Mouse (Mus musculus) hindbrain, embryonic 11.5 days (tissue): ENCODE measurements around the gene Capn12. TPM values are rescaled to one million over a fixed set of nuclear protein-coding genes. Genes with fewer than 3 reads are reported as not detected.
"Not testable (repeated sequence)": the region's sequence is repeated elsewhere in the genome, so short reads cannot be mapped to it uniquely, and the experiment has no call there.

Experiments used
- ATAC-seq: fragments of 200-750 bp; cut with Nextera tagmentation; 2 replicates; pipeline ENCODE4 v1.8.0; 2017; ENCODE audit warnings: mild to moderate bottlenecking, moderate TSS enrichment, moderate library complexity; ENCODE audit not compliant: low FRiP score
- DNase-seq: peaks from one replicate; pipeline ENCODE4 v3.0.0-alpha.2; 2015; ENCODE audit warnings: low spot score
- H3K27ac ChIP-seq: fragments of 300-500 bp; sonication (generic); 2 replicates; pipeline ENCODE4 v1.5.1; 2014; ENCODE audit warnings: mild to moderate bottlenecking, low read depth, low read length
- H3K27me3 ChIP-seq: fragments of 300-500 bp; sonication (generic); 2 replicates; pipeline ENCODE4 v1.6.1; 2014; ENCODE audit warnings: mild to moderate bottlenecking, low read length, moderate library complexity, mixed read lengths; ENCODE audit not compliant: control insufficient read depth, insufficient read depth
- H3K36me3 ChIP-seq: fragments of 300-500 bp; sonication (generic); 2 replicates; pipeline ENCODE4 v1.6.1; 2014; ENCODE audit warnings: mild to moderate bottlenecking, low read length, moderate library complexity, mixed read lengths; ENCODE audit not compliant: control insufficient read depth, insufficient read depth
- H3K4me1 ChIP-seq: fragments of 300-500 bp; sonication (generic); replicated peaks from 2 replicates; pipeline ENCODE4 v1.6.1; 2014; ENCODE audit warnings: low read length, mixed read lengths; ENCODE audit not compliant: control insufficient read depth, insufficient read depth
- H3K4me2 ChIP-seq: fragments of 300-500 bp; sonication (generic); replicated peaks from 2 replicates; pipeline ENCODE4 v1.6.1; 2014; ENCODE audit warnings: mild to moderate bottlenecking, low read depth, low read length
- H3K4me3 ChIP-seq: fragments of 300-500 bp; sonication (generic); 2 replicates; pipeline ENCODE4 v1.5.1; 2014; ENCODE audit warnings: low read depth, low read length
- H3K9ac ChIP-seq: fragments of 300-500 bp; sonication (generic); 2 replicates; pipeline ENCODE4 v1.6.1; 2014; ENCODE audit warnings: low read depth, low read length
- H3K9me3 ChIP-seq: fragments of 300-500 bp; sonication (generic); 2 replicates; pipeline ENCODE4 v1.6.1; 2016; ENCODE audit warnings: low read length; ENCODE audit not compliant: control insufficient read depth
- WGBS: fragments of 180-500 bp; shearing (Covaris S2); extraction: QIAGEN DNeasy Blood & Tissue Kit; methylation state at CpG from one replicate; pipeline ENCODE4 v1.1.7; 2014; 5-methylcytosine and 5-hydroxymethylcytosine counted together
- polyA plus RNA-seq: library from polyadenylated mRNA; unstranded; fragments of >200 nt; fragmentation: Nextera tagmentation; extraction: Ambion mirVana; gene quantifications from 2 replicates; pipeline ENCODE4 v1.2.1, GENCODE M21; 2014

Capn12 gene
- polyA plus RNA-seq, 1 experiment from 2014 or later = 0.29 TPM

DNA sequence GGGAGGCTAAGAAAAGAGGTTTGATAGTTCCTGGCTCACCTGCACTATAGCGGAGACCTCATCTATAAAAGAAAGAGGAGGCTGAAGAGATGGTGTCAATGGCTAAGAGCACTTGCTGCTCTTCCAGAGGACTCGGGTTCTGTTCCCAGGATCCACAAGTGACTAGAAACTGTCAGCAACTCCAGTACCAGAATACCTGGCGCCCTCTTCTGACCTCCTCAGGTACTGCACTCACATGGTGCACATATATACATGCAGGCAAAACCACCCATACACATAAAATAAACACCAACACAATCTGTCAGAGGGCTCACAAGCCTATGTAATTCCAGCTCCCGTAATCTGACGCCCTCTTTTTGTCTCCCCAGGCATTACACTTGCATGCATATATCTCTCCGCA is 20.3 kb upstream of the Capn12 start:
- no peak overlapping the region for H3K9ac ChIP-seq
- no peaks in the 10 kb centered on the region for H3K36me3 ChIP-seq
- H3K27ac ChIP-seq = no peak overlapping the region
- no peaks in the 10 kb centered on the region for H3K4me1 ChIP-seq
- H3K4me3 ChIP-seq = no peak overlapping the region
- DNase-seq (no peak), ATAC-seq (no peak)
- no peak overlapping the region for H3K4me2 ChIP-seq
- no peaks in the 10 kb centered on the region for H3K9me3 ChIP-seq
- WGBS = 86% methylated on average over 6 of the region's 6 CpGs
- no peaks in the 10 kb centered on the region for H3K27me3 ChIP-seq

DNA sequence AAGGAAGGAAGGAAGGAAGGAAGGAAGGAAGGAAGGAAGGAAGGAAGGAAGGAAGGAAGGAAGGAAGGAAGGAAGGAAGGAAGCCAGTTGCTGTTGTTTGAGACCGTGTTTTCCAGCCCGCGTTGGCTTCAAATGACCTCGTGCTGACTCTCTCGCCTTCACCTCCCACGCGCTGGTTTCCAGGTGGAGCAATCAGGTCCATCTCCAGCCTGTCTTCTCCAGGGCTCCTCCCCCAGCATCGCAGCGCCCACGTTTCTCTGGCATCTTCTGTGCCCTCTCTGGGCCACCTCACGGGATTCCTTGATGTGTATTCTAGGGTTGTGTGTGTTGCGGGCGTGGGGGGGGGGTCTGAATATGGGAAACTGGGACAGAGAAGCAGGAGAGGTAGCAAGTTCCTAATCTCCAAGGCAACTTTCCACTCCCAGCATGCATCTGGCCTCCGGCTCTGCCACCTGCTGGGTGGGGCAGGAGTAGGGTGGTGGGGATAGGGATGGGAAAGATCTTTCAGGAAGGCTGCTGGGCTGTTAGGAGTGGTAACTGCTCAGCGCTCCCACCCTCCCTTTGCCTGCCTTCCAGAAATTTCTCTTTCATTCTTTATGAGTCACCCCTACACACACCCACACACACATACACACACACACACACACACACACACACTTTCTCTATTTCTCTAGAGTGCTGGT is 18.3 kb upstream of the Capn12 start:
- ATAC-seq = no peak
- Histone ChIP-seq H3K27ac (no peak overlapping the region), H3K4me2 (no peak overlapping the region), H3K36me3 (no peaks in the 10 kb centered on the region), H3K27me3 (no peaks in the 10 kb centered on the region), H3K9me3 (no peaks in the 10 kb centered on the region), H3K4me3 (no peak overlapping the region), H3K4me1 (no peaks in the 10 kb centered on the region), H3K9ac (no peak overlapping the region)
- no peak for DNase-seq
- WGBS = 80% methylated on average over 15 of the region's 15 CpGs

DNA sequence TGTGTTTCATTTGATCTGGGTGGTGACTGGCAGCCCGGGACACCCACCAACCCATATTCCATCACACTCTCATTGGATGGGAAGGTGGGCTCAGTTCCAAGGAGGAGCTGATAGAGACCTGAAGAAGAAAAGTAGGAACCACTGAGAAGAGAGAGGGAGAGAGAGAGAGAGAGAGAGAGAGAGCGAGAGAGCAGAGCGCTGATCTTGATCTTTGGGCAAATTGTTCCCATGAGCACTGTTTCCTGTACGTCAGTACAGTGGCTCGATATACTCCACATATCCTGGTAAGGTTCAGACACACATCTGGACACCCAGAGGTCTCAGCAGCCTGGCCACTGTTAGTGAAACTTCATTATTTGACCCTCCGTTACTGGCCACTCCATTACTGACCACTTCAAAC is 17.7 kb upstream of the Capn12 start, which contains the start of gene Lgals7:
TSS of gene Lgals7 (plus strand) at position 314 of the 400 bp plus-strand sequence.
- no peak within 1 kb of the TSS for H3K27ac ChIP-seq
- H3K9me3 ChIP-seq = no peaks in the 10 kb centered on the region
- H3K4me3 ChIP-seq = no peak within 1 kb of the TSS
- H3K27me3 ChIP-seq = no peaks in the 10 kb centered on the region
- H3K4me2 ChIP-seq = no peak within 1 kb of the TSS
- H3K4me1 ChIP-seq = no peaks in the 10 kb centered on the region
- ATAC-seq (no peak), DNase-seq (no peak)
- 90% methylated on average over 6 of the region's 6 CpGs for WGBS
- H3K9ac ChIP-seq = 0 out of 2 replicates have a peak within 1 kb of the TSS, but pooled peaks have one; percentile 15
- no peaks in the 10 kb centered on the region for H3K36me3 ChIP-seq

DNA sequence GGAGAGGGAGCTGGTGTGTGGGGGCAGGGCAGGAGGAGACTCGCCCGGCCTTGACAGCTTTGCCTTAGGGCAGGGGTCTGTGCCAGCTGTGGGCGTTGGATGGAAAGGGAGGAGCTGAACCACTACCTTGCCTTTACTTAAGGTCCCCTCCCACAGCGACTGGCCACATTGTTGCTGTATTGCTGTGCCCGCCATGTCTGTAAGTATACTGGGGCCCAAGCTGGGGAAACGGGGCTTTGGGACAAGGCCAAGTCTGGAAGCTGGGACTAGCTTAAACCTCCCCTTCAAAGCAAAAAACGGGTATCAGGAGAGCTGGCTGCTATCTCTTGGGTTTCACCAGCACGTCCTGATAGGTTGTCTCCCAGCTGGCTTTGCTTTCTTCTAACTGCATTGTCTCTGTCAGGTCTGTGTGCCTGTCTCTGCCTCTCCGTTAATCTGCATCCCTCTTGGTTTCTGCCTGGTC is 16.9 kb upstream of the Capn12 start:
- no peak overlapping the region for H3K27ac ChIP-seq
- WGBS = 63% methylated on average over 9 of the region's 9 CpGs

DNA sequence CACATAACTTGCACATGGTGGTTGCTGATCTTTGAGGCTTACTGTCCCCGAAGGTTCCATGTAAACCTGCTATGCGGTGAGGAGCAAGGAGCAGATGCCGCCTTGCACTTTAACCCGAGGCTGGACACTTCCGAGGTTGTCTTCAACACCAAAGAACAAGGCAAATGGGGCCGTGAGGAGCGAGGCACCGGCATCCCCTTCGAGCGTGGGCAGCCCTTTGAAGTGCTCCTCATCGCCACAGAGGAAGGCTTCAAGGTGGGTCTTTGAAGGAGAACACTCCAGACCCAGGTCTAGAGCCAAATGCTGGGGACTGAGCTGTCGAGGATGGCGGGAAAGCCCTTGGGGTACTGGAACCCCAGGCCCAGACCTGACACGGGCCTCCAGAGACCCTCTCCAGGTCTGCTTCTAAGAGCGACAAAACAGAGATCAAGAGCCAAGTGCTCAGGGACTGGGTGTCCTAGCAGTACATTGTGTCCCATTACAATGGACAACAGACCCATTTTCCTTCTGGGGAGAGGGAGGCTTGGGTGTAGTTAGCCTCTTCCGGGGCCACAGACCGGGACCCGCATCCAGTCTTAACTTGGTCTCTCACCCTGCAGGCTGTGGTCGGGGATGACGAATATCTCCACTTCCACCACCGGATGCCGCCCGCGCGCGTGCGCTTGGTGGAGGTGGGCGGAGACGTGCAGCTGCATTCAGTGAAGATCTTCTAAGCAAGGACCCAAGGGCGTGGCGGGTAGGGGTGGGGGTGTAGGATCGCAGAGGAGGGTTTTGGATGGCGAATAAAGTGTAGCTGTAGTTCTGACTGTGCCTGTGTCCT is 15.5 kb upstream of the Capn12 start:
- Histone ChIP-seq H3K4me2 (peak overlapping the region; percentile 29), H3K9me3 (no peaks in the 10 kb centered on the region), H3K4me1 (no peaks in the 10 kb centered on the region), H3K4me3 (peak overlapping the region; percentile 4; the same call in 1 of the 2 replicates), H3K36me3 (no peaks in the 10 kb centered on the region), H3K9ac (0 out of 2 replicates have a peak overlapping the region, but pooled peaks have one; percentile 11), H3K27me3 (no peaks in the 10 kb centered on the region), H3K27ac (no peak overlapping the region)
- DNase-seq (peak; percentile 72), ATAC-seq (no peak)
- 46% methylated on average over 33 of the region's 33 CpGs for WGBS

More for the DNA sequence above, 16.9 kb upstream of the Capn12 start:
- Histone ChIP-seq H3K4me3 (no peak overlapping the region), H3K27me3 (no peaks in the 10 kb centered on the region), H3K9me3 (no peaks in the 10 kb centered on the region), H3K4me1 (no peaks in the 10 kb centered on the region), H3K36me3 (no peaks in the 10 kb centered on the region), H3K4me2 (no peak overlapping the region), H3K9ac (0 out of 2 replicates have a peak overlapping the region, but pooled peaks have one; percentile 15)
- ATAC-seq (no peak), DNase-seq (no peak)

DNA sequence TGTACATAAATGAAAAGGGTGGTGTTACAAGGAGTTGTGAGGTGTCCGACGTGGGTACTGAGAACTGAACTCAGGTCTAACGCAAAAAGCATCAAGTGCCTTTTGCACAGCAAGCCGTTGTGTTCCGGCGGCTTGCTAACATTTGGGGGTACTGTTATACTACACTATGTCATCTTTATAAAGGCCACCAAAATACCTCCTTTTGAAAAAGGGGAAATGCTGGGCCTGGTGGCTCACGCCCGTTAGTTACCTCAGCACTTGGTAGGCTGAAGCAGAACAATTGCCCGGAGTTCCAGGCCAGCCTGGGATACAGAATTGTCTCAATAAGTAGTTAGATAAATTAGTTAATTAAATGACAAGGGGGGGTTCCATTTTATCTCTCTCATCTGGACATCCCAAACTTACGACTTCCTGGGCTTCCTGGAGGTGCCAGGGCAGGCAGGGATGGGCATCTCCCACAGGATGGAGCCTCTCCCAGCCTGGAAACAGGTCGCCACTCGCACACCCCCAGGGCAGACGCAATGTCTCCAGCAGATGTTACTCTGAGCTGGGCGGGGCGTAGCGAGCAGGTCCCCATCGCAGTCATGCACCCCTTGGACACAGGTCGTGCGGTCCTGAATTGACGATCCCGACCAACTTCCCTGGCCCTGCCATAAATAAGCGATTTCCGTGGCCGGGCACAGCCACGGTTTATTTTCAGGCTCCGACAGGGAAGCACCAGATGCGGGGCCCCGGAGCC is 14.3 kb upstream of the Capn12 start:
- Histone ChIP-seq H3K36me3 (no peaks in the 10 kb centered on the region), H3K4me3 (no peak overlapping the region), H3K4me2 (no peak overlapping the region), H3K9me3 (no peaks in the 10 kb centered on the region), H3K27ac (no peak overlapping the region), H3K9ac (no peak overlapping the region), H3K4me1 (no peaks in the 10 kb centered on the region), H3K27me3 (no peaks in the 10 kb centered on the region)
- no peak for DNase-seq
- ATAC-seq = no peak
- WGBS = 93% methylated on average over 28 of the region's 28 CpGs

DNA sequence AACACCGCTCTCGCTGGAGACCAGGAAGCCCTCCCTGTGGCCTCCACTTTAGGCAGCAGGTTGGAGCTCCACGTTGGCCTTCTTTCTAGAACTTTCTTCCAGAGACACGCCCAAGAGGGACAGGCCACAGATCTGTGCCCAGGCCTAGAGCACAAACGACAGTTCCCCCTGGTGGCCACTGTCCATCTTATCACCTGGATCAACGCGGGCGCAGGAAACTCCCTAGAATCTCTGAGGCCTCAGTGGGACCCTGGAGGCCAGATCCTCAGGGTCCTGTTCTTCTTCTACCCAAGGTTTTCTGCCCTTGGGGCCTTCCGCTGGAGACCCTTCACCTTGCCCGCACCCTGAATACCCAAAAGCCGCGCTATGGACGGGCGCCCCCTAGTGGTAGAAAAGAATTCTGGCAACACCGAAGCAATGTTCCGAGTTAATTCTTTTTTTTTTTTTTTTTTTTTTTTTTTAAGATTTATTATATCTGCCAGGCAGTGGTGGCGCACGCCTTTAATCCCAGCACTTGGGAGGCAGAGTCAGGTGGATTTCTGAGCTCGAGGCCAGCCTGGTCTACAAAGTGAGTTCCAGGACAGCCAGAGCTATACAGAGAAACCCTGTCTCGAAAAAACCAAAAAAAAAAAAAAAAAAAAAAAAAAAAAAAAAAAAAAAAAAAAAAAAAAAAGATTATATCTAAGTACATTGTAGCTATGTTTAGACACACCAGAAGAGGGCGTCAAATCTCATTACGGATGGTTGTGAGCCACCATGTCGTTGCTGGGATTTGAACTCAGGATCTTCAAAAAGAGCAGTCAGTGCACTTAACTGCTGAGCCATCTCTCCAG is 13.5 kb upstream of the Capn12 start:
- not testable (repeated sequence) for H3K36me3 ChIP-seq, H3K9ac ChIP-seq, H3K4me1 ChIP-seq, H3K9me3 ChIP-seq, H3K4me3 ChIP-seq, H3K27ac ChIP-seq, ATAC-seq, H3K27me3 ChIP-seq, H3K4me2 ChIP-seq
- peak; percentile 83 for DNase-seq
- 32% methylated on average over 23 of the region's 23 CpGs for WGBS
